Mouse (Mus musculus) adrenal gland, postnatal 4 days (tissue): ENCODE results near the gene Slc25a47. TPM values are rescaled to one million over a fixed set of nuclear protein-coding genes. Genes with fewer than 3 reads are reported as not detected.
A peak's percentile ranks its signal among the peaks of the same experiment; 100 is the strongest.
"Not testable (repeated sequence)": the region's sequence is repeated elsewhere in the genome, so short reads cannot be mapped to it uniquely, and the experiment has no call there.

Source experiments
- DNase-seq, 2 experiments: peaks; one replicate each; pipeline ENCODE4 v3.0.0; 2021 to 2022; ENCODE audit warnings: low spot score in 2 of 2, mixed read lengths in 2 of 2
- total RNA-seq, 2 experiments: library from RNA; stranded (reverse); gene quantifications; 2 replicates each; pipeline ENCODE4 v1.2.3; 2021

The Slc25a47 gene
- total RNA-seq, 2 experiments from 2014 or later, result 14.1 to 44.8 TPM

DNA sequence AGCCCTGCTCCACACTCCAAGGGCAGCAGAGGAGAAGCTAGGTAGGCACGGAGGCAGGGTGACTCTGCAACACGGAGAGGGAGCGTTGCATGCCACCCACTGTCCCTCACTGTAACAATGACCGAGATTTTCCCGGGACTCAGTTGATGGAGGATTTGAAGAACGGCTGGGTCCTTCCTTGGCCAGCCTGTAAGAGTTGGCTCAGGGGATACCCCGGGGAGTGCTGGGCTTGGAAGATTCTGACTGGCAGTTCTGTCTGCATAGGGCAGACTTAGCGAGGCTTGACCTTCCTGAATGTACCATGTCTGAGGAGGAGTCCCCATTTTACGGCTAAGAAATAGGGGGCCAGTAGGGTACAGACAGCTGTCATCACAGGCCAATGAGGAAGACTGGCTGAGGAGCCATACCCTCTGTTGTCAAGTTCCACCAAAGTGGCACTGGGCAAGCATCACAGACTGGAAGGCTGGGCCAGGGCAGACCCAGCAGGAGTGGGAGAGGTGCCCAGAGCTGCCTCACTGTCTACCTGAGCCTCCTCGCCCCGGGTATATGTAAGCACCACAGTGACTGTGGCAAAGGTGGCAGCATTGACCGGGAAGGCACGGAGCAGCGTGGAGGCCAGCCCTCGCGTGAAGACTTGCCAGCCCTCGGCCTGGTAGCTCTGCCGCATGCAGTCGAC, 9.4 kb upstream of the Slc25a47 start:
- no peak for DNase-seq

GRCm38 (mm10) chr12:108826958-108827535, 8.8 kb upstream of the Slc25a47 start:
- no peak for DNase-seq

GRCm38 (mm10) chr12:108827641-108828040, 8.2 kb upstream of the Slc25a47 start:
- DNase-seq, result no peak

DNA sequence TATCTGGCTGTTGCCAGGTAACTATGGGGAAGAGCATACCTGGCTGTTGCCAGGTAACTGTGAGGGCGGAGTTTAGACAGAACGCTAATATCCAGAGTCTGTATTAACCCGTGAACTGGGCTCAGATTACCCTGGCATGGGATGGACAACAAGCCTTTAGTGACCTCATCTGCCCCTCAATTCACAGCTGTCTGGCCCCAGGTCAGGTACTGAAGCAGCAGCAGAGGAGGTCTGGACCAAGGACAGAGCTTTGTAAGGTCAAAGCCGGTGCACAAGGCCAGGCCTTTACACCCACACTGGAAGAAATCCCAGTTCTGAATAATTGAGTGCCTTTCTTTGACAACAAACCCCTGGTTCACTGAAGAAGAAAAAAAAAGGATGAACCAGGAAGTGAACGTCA, 6.2 kb upstream of the Slc25a47 start:
- no peak for DNase-seq

DNA sequence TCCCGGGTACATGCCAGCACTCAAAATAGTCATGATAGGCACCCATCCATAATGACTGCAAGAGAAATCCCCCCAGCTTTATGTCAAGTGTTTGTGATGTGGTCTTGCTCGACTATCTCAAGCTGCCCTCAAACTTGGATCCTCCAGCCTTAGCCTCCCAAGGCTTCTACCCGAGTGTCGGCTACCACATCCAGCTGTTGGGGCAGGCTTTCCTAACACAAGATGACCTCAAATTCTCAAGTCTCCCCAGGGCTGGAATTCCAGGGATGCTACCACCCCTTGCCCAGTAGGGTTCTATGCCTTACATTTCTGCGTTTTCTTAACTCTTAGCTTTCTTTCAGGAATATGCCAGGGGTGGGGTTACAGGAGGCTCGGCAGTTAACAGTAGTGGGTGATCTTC, 5.5 kb upstream of the Slc25a47 start:
- DNase-seq, result no peak

GRCm38 (mm10) chr12:108831966-108832643, 3.7 kb upstream of the Slc25a47 start:
- DNase-seq, result peak; percentile 68 to 77

DNA sequence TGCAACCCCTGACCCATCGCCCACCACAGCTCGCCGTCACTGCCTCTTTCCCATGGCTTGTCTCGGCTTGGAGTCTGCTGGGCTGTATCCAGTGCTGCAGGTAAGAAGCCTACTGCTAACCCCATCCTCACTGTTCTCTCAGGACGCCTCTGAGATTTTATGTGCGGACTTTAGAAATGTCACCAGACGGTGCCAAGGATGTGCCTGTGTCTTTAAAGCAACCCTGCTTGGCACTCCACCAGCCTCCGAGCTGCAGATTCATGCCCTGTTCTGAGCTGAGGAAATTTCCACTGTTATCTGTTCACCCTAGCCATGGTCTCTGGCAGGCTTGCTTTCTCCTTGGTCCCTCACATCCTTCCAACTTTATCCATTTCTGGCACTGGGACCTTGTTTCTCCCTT, 3.0 kb upstream of the Slc25a47 start:
- DNase-seq, result no peak

DNA sequence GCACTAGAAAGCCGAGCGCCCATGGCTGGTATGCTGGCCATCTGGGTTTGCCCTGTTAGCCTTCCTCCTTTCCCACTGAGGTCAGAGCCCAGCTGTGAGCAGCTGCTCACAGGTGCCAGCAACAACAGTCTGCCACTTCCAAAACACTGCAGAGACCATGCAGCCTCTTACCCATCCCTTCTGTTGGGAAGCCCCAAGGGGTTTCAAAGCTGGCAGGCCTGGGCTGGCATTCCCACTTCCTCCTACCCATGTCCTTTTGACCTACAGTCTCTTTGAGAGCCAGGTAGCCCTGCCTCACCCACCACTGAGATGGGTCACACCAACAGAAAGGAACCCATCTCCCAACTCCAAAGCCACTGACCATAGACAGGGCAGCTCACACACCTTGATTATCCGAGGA, 2.4 kb upstream of the Slc25a47 start:
- no peak for DNase-seq

- DNase-seq, result no peak
These were observed 1.5 kb upstream of the Slc25a47 start for GRCm38 (mm10) chr12:108834337-108834736.

DNA sequence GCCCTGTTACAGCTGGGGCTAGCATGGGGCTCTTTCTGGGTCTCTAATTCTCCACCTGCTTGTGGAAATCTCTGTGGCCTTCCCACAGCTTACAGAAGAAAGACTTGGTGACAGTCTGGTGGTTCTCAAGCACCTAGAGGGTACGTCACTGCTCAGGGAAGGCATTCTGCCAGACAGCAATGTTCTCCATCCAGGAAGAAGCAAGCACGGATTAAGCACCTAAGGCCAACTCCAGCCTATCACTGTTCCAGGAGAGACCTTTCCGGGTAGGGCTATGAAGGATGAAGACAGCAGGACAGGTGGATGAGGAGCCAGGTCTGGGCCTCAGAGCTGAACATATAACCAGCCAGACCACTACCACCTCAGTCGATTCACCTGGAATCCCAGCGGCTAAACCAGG, 1.1 kb upstream of the Slc25a47 start:
- no peak for DNase-seq

DNA sequence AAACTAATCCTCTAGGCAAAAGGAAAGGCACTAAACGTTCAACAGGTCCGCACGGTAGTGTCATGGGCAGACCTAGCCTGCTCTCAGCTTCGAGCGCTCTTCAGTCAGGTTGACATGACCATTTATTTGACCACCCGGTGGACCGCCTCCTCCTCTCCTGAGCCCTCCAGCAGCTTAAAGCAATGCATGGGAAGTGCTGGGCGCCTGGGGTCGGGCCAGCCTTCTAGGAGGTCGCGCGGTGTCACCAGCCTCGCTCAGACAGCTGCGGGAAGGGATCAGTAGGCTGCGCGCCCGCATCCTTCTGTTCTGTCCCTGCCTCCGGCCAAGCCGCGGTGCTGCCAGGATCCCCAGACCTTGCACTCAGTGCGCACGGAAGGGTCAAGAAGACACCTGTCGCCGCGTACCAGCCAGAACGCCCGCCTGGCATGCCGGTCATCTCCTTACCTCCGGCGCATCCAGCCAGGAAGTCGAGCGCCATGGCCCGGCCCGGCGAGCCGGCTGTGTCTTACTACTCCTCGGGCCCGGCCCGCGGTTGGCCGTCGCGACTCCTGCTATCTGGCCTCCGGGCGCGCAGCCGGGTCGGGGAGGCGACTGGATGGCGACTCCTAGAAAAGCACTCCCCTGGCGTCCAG, 522 bp upstream of the Slc25a47 start:
- no peak for DNase-seq

- no peak for DNase-seq
These were observed 876 bp downstream of the Slc25a47 start for GRCm38 (mm10) chr12:108836722-108837121.

- no peak for DNase-seq
These were observed 5.3 kb downstream of the Slc25a47 start for GRCm38 (mm10) chr12:108841181-108841580.

GRCm38 (mm10) chr12:108842663-108843062, 6.8 kb downstream of the Slc25a47 start:
- DNase-seq, result no peak

DNA sequence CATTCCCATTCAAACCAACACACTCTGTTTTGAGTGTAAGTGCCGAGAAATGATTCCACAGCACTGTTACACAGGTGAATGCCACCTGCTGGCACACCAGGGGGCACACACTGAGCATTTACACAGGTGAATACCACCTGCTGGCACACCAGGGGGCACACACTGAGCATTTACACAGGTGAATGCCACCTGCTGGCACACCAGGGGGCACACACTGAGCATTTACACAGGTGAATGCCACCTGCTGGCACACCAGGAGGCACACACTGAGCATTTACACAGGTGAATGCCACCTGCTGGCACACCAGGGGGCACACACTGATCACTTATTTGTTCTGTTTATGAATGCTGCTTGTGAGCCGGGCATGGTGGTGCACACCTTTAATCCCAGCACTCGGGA, 12.2 kb downstream of the Slc25a47 start:
- DNase-seq, result not testable (repeated sequence)

DNA sequence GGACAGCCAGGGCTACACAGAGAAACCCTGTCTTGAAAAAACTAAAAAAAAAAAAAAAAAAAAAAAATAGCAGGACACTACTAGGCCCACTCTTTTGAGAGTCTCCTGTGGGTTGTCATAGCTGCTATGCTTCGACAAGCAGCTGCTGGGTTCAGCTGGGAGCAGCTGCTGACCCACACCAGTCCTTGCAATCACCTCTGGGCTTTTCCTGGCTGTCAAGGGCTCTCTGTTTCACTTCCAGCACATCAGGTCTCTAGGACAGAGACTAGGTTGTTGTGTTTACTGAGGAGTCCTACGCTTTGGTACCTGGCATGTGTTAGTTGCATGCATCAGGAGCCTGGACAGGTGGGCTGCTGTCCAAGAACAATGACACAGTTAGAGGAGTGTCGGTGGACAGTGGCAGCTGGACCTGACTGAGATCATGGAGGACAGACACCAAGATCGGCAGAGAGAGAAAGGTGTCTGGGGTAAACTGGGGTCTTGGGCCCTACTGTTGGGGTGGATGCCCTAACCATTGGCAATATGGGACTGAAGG, 13.7 kb downstream of the Slc25a47 start:
- no peak for DNase-seq

GRCm38 (mm10) chr12:108850129-108850528, 14.3 kb downstream of the Slc25a47 start:
- DNase-seq, result no peak

DNA sequence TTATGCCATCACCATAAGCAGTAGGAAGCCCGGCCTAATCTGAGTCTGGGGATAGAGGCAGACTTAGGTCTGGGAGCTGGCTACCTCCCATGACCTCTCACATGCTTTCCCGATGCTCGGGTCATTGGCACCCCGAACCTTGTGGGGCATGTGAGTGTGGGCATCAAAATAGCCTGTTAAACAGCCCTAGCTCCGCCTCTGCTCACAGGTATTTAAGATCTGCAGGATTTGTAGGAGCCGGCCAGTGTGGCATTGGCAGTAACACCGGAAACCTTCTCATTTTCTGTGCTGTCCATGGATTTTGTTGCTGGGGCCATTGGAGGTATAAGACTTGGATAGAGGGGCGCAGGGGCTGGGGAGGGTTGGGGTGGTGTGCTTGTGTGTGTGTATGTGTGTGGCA, 15.0 kb downstream of the Slc25a47 start:
- DNase-seq, result no peak

- no peak for DNase-seq
These were observed 17.0 kb downstream of the Slc25a47 start for GRCm38 (mm10) chr12:108852822-108853221.

DNA sequence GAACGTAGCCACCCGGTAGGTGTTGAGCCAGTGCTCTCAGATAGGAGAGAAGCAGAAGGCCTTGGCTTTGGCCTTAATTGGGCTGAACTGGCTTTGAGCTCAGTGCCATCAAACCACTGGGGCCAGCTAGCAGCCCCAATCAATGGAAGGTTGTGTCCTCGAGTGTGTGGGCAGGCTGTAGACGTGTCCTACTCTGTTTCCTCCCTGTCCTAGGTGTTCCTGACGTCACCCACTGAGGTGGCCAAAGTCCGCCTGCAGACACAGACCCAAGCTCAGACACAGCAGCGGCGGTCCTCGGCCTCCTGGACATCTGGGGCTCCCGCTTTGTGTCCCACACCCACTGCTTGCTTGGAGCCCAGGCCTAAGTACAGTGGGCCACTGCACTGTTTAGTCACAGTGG, 19.2 kb downstream of the Slc25a47 start:
- no peak for DNase-seq

- DNase-seq, result no peak
These were observed 20.3 kb downstream of the Slc25a47 start for GRCm38 (mm10) chr12:108856186-108856585.

DNA sequence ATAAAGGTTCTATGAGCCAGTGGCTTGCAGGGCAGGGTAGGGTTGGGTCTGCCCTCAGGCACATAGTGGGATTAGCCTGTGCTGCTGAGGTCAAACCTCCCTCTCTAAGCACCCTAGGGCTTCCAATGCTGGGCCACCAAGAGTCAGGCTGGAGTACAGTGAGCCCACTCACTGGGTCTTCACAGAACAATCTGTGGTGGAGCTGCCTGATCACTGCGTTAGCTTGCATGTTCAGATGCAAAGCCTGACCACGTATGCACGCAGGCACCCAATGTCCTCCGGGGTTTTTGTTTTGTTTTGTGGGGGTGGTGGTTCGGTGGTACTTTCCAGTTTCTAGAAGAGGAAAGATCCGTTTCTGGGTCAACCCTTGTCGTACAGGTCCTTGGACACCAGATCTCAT, 21.3 kb downstream of the Slc25a47 start:
- no peak for DNase-seq
